Mouse (Mus musculus): Measurements from ENCODE around the gene Spata2l.

DNA sequence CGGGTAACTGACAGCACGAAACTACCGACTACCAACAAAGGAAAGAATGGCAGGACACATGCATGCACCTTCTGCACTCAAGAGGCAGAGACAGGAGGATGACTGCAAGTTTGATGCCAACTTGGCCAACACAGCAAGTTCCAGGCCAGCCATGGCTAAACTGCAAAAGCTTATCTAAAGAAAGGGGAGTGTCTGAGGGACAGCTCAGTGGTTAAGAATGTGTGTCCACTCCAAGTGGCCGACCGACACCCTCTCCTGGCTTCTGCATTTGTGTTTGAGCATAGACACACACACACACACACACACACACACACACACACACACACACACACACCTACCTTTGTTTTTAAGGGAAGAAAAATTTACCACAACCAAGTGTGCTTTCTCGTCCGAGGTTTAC is 42.4 kb upstream of the Spata2l start:
- TF ChIP-seq CTCF (IDR thresholded peaks at IDR 0.05; ENCODE audit: low read depth) (no peak), EP300 (IDR thresholded peaks at IDR 0.05; ENCODE audit: low read depth) (no peak)
